Mouse (Mus musculus): ENCODE results near the gene Trim40.

- TF ChIP-seq CTCF (IDR thresholded peaks at IDR 0.05; ENCODE audit: low read depth) (no peak), EP300 (IDR thresholded peaks at IDR 0.05; ENCODE audit: low read depth) (no peak)
Observed at GRCm38 (mm10) chr17:36897065-36897464, 7.1 kb upstream of the Trim40 start.
